Mouse (Mus musculus): ENCODE results near the gene Zfyve28. TPM values are rescaled to one million over a fixed set of nuclear protein-coding genes. Genes with fewer than 3 reads are reported as not detected.

Gene Zfyve28
- polyA plus RNA-seq, 1 experiment from 2014 or later, result 2.1 TPM

DNA sequence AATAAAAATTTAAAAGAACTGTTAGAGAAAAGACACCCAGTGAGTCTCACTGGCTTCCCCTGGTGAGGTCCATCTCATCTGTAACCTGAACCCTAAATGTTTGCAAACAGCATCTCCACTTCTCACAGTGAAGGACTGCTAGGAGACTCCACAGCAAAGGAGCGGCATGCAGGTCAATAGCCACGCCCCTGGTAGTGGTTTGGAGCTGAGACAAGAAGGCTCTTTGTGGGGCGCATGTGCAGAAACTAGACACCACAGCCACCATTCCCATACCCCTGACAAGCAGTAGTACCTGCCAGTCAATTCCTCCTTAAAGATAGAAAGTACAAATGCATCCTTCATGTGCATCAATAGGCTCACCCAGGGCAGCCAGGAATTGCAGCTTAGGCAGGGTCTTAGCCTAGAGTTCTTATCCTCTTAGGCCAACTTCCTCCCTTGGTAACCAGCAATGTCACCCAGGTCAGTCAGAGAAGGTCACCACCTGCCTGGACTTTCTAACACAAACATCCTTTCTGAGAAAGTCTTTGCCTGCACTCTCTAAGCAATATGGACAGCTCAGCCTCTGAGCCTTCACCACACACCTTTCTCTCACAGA, 4.0 kb downstream of the Zfyve28 start:
- H3K4me1 ChIP-seq, result peaks cover 31% of the 10 kb centered on the region
- WGBS, result 36% methylated on average over 3 of the region's 3 CpGs
- no peak overlapping the region for H3K4me2 ChIP-seq
- peaks cover 50% of the 10 kb centered on the region for H3K27me3 ChIP-seq
- no peaks in the 10 kb centered on the region for H3K36me3 ChIP-seq (replicated peaks)
- no peak overlapping the region for H3K9ac ChIP-seq
- no peaks in the 10 kb centered on the region for H3K9me3 ChIP-seq
- no peak overlapping the region for H3K4me3 ChIP-seq (replicated peaks)
- no peak for ATAC-seq (ENCODE audit: low FRiP score)
- H3K27ac ChIP-seq, result no peak overlapping the region

DNA sequence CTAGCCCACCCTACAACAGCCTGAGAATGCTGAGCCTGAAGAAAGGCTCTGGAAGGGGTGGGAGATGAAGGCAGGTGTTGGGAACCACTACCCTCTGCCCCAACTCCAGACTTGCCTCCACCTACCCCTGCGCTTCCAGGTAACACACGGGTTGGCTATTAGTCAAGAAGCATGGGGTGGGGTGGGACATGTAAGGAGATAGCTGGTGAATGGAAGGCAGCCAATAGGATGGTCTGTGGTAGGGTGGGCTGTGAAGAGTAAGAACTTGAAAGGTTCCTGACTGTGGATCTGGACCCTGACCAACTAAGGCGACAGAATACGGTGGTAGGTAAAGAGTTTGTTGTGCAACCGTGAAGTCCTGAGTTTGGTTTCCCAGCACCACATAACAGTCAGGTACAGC, 4.9 kb downstream of the Zfyve28 start:
- Histone ChIP-seq H3K4me3 (replicated peaks) (no peak overlapping the region), H3K9ac (no peak overlapping the region), H3K9me3 (no peaks in the 10 kb centered on the region), H3K36me3 (replicated peaks) (no peaks in the 10 kb centered on the region), H3K4me1 (peaks cover 25% of the 10 kb centered on the region), H3K27me3 (peaks cover 42% of the 10 kb centered on the region), H3K27ac (no peak overlapping the region), H3K4me2 (no peak overlapping the region)
- 79% methylated on average over 5 of the region's 5 CpGs for WGBS
- ATAC-seq (ENCODE audit: low FRiP score), result no peak

DNA sequence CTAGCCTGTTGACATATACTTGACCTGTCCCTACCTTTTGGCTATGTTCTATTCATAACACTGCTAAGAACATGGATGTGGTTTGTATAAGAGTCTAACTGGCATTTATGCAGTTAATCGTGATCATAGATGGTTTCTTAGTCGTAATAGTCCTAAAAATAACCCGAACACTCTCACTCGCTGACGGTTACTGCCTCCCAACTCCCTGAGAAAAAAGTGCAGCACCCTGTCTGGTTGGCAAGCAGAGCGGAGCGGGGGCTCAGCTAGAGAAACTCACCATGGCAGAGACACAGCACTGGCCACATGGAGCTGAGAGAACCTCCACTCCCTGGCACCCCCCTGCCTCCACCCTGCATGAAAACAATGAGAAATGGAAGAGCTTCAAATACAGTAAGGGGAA, 7.3 kb downstream of the Zfyve28 start:
- Histone ChIP-seq H3K27ac (no peak overlapping the region), H3K9me3 (no peaks in the 10 kb centered on the region), H3K4me1 (0 out of 2 replicates have a peak, but pooled peaks cover 8% of the 10 kb centered on the region), H3K27me3 (peaks cover 18% of the 10 kb centered on the region), H3K36me3 (replicated peaks) (no peaks in the 10 kb centered on the region), H3K4me3 (replicated peaks) (no peak overlapping the region), H3K9ac (no peak overlapping the region), H3K4me2 (no peak overlapping the region)
- no peak for ATAC-seq (ENCODE audit: low FRiP score)
- WGBS, result 85% methylated on average over 7 of the region's 7 CpGs

DNA sequence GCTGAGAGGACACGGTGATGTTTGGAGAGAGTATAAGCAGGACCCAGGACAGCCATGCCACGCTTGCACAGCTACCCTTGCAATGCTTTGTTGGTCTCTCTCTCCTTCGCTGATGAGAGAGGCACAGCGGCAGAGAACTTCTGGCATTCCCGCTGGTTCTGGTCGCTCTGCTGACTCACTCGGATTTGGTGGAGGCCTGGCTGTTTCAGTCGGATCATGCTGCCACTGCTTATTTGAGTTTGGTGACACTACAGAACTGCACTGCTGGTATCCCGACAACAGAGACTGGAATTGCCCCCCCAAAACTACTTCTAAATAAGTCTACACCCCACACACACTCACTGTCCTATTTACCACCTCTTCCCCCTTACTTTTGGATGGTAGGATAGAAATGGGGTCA, 9.0 kb downstream of the Zfyve28 start:
- H3K9me3 ChIP-seq, result no peaks in the 10 kb centered on the region
- no peaks in the 10 kb centered on the region for H3K36me3 ChIP-seq (replicated peaks)
- no peak overlapping the region for H3K27ac ChIP-seq
- no peak for ATAC-seq (ENCODE audit: low FRiP score)
- no peak overlapping the region for H3K4me3 ChIP-seq (replicated peaks)
- WGBS, result 90% methylated on average over 9 of the region's 9 CpGs
- no peak overlapping the region for H3K9ac ChIP-seq
- no peak overlapping the region for H3K4me2 ChIP-seq
- 0 out of 2 replicates have a peak, but pooled peaks cover 8% of the 10 kb centered on the region for H3K4me1 ChIP-seq
- H3K27me3 ChIP-seq, result peaks cover 2% of the 10 kb centered on the region

DNA sequence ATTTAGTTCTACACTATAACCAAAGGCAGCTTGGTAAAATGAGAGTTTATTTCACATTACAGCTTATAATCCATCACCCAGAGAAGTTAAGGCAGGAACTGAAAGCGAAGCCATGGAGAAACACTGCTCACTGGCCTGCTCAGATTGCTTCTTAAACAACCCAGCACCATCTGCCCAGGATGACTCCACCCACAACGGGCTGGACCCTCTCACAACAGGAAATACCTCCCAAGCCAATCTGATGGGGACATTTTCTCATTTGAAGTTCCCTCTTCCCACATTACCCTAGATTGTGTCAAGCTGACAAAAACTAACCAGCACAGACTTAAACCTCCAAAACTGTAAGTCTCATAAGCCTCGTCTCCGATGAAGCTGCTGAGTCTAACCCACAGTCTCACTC, 10.2 kb downstream of the Zfyve28 start:
- Histone ChIP-seq H3K9me3 (no peaks in the 10 kb centered on the region), H3K27ac (no peak overlapping the region), H3K4me3 (replicated peaks) (no peak overlapping the region), H3K4me1 (0 out of 2 replicates have a peak, but pooled peaks cover 7% of the 10 kb centered on the region), H3K36me3 (replicated peaks) (no peaks in the 10 kb centered on the region), H3K9ac (no peak overlapping the region), H3K27me3 (no peaks in the 10 kb centered on the region), H3K4me2 (no peak overlapping the region)
- no peak for ATAC-seq (ENCODE audit: low FRiP score)
- WGBS, result 88% methylated on average over 4 of the region's 4 CpGs

DNA sequence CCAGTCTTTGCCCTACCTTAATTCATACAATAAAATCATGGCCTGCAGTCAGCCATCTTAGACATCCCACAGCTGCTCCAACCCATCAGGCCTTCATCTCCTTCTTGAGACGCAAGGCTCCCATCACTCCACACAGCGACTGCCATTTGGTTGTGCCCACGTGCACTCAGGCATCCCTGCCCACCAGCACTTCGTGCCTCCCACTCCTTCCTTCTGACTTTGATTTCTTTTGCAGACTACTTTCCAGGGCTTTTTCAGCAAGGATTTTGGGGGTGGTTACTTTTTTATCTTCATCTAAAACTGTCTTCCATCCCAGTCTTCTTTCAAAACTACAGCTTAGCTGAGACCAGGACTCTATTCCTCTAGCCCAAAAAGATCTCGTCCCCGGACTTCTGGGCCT, 11.5 kb downstream of the Zfyve28 start:
- H3K27me3 ChIP-seq, result no peaks in the 10 kb centered on the region
- H3K27ac ChIP-seq, result no peak overlapping the region
- 84% methylated on average over 6 of the region's 6 CpGs for WGBS
- H3K9ac ChIP-seq, result no peak overlapping the region
- no peaks in the 10 kb centered on the region for H3K4me1 ChIP-seq
- H3K36me3 ChIP-seq (replicated peaks), result no peaks in the 10 kb centered on the region
- no peaks in the 10 kb centered on the region for H3K9me3 ChIP-seq
- H3K4me3 ChIP-seq (replicated peaks), result no peak overlapping the region
- no peak for ATAC-seq (ENCODE audit: low FRiP score)
- H3K4me2 ChIP-seq, result no peak overlapping the region

DNA sequence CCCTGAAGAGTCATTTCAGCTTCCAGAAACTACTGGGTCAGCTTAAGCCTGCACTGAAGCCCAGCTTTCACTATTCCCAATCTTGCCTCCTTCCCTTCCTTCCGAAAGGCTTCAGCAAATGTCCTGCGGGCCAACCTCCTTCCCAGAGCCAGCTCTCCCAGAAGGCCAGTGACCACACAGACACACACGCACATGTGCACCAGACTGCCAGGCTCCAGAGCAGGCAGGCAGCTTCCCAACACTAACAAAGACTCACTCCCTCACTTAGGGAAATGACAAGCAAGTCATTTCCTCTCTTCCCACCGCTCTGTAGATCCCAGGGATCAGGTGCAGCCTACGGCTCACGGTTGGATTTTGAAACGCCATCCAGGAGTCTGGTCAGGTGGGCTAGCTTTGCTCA, 12.1 kb downstream of the Zfyve28 start:
- WGBS, result 91% methylated on average over 7 of the region's 7 CpGs
- Histone ChIP-seq H3K4me1 (no peaks in the 10 kb centered on the region), H3K27ac (no peak overlapping the region), H3K9ac (no peak overlapping the region), H3K4me3 (replicated peaks) (no peak overlapping the region), H3K4me2 (no peak overlapping the region), H3K36me3 (replicated peaks) (no peaks in the 10 kb centered on the region), H3K27me3 (no peaks in the 10 kb centered on the region), H3K9me3 (no peaks in the 10 kb centered on the region)
- ATAC-seq (ENCODE audit: low FRiP score), result no peak

DNA sequence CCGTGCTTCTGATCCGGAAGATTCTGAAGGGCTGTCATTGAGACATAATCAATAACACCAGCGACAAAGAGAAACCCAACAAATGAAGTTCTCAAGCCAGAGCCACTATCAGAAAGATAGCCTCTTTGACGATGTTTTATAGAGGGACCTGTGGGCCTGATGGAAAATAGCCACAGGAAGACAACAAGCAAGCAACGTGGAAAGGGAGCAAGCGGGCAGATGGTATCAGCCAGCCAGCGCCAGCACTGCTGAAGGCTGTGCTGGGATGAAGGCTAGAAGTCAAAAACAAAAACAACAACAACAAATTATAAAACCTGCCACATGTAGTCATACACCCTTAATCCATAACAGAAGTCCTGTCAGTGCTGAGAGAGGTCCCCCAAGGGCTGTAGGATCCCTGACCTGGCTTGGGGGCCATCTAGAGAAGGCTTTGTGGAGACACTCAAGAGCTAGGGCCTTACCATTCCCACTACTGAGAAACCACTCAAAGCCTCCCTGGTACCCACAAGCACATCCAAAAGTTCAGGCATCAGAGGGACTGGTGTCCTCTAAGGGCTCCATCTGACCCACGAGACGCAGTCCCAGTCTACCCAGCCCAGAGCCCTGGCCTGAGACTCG, 13.5 kb downstream of the Zfyve28 start:
- ATAC-seq (ENCODE audit: low FRiP score), result no peak
- no peaks in the 10 kb centered on the region for H3K36me3 ChIP-seq (replicated peaks)
- 94% methylated on average over 10 of the region's 10 CpGs for WGBS
- no peak overlapping the region for H3K9ac ChIP-seq
- H3K27ac ChIP-seq, result no peak overlapping the region
- H3K4me1 ChIP-seq, result no peaks in the 10 kb centered on the region
- H3K4me3 ChIP-seq (replicated peaks), result no peak overlapping the region
- H3K4me2 ChIP-seq, result no peak overlapping the region
- H3K9me3 ChIP-seq, result no peaks in the 10 kb centered on the region
- no peaks in the 10 kb centered on the region for H3K27me3 ChIP-seq

DNA sequence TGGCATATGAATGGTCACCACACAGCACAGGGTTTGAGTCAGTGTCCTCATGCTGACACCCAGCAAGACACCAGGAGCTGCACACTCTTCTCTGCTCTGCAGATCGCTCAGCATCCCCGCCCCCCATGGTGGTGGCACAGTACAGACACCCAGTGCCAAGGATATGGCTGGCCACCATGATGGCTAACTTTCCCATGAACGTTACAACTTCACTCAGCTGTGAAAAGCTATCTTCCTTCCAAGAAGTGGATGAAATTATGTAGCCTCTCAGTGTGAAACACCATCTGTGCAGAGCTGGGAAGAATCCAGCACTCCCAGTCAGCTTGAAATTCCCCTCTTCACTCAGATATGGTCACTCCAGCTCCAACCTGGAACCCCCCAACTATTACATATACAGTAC, 14.0 kb downstream of the Zfyve28 start:
- H3K27ac ChIP-seq, result no peak overlapping the region
- 82% methylated on average over 3 of the region's 3 CpGs for WGBS
- H3K27me3 ChIP-seq, result no peaks in the 10 kb centered on the region
- no peak overlapping the region for H3K9ac ChIP-seq
- no peak overlapping the region for H3K4me3 ChIP-seq (replicated peaks)
- no peaks in the 10 kb centered on the region for H3K36me3 ChIP-seq (replicated peaks)
- H3K4me2 ChIP-seq, result no peak overlapping the region
- H3K9me3 ChIP-seq, result no peaks in the 10 kb centered on the region
- no peaks in the 10 kb centered on the region for H3K4me1 ChIP-seq
- ATAC-seq (ENCODE audit: low FRiP score), result no peak

DNA sequence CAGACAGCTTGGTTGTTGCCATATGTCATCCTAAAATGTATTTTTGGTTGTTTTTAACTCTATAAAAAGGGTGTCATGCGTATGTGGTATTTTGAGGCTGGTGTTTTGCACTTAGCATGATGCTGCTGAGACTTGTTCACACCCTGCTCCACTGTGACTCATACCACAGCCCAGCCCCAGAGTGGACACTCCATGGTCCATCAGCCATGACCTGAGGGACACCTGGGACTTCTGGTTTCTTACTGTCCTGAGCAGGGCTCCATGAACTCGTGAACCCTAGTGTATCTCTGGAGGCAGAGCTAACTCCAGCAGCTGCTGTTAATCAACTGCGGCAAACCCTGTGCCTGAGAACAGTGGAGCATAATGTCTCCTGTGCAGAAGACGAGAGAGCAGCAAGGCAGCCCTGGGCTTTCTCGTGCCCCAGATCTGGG, 15.0 kb downstream of the Zfyve28 start:
- Histone ChIP-seq H3K36me3 (replicated peaks) (no peaks in the 10 kb centered on the region), H3K27ac (no peak overlapping the region), H3K9me3 (no peaks in the 10 kb centered on the region), H3K27me3 (no peaks in the 10 kb centered on the region), H3K4me2 (no peak overlapping the region), H3K4me1 (no peaks in the 10 kb centered on the region), H3K4me3 (replicated peaks) (no peak overlapping the region), H3K9ac (no peak overlapping the region)
- WGBS, result 73% methylated on average over 5 of the region's 5 CpGs
- ATAC-seq (ENCODE audit: low FRiP score), result no peak

DNA sequence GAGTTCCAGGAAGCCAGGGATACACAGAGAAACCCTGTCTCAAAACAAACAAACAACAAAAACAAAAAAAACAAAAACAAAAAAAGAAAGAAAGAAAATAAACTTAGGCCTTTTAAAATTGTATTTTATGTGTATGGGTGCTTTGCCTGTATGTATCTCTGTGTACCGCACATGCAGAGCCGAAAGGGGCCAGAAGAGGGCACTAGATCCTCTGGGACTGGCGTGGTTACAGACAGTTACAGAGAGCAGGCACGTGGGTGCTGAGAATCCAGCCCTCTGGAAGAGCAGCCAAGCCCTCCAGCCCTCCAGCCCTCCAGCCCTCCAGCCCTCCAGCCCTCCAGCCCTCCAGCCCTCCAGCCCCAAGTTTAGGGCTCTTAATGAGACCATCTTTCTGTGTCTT, 16.5 kb downstream of the Zfyve28 start:
- ATAC-seq (ENCODE audit: low FRiP score), result no peak
- 31% methylated on average over 4 of the region's 4 CpGs for WGBS
- Histone ChIP-seq H3K9ac (no peak overlapping the region), H3K36me3 (replicated peaks) (no peaks in the 10 kb centered on the region), H3K4me3 (replicated peaks) (no peak overlapping the region), H3K4me1 (no peaks in the 10 kb centered on the region), H3K27ac (no peak overlapping the region), H3K27me3 (no peaks in the 10 kb centered on the region), H3K9me3 (no peaks in the 10 kb centered on the region), H3K4me2 (no peak overlapping the region)

DNA sequence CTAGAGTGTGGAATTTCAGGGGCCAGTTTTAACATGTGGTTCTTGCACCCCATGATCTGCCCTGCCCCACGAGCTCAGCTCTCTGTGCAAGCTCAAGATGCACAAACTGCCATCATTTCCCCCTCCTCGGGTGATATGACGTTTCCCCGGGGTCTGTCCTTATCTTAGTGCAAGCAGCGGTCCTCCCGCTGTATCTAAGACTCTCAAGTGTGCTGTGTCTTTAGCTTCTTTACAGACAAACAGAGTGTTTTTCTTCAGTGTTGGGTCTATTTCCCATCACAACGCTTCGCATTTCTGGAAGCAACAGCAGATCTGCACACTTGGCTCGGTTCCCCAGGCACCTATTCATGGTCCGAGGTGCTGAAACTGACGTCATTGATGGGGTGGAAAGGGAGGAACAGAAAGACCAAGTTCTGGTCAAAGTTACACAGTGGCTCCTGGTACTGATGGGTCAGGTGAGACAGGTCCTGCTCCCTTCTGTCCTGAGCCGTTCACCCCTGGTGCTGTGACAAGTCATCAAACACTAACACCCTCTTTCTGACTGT, 18.3 kb downstream of the Zfyve28 start:
- Histone ChIP-seq H3K4me3 (replicated peaks) (no peak overlapping the region), H3K4me2 (no peak overlapping the region), H3K27me3 (no peaks in the 10 kb centered on the region), H3K9ac (no peak overlapping the region), H3K4me1 (no peaks in the 10 kb centered on the region), H3K27ac (no peak overlapping the region), H3K9me3 (no peaks in the 10 kb centered on the region), H3K36me3 (replicated peaks) (no peaks in the 10 kb centered on the region)
- 75% methylated on average over 12 of the region's 12 CpGs for WGBS
- ATAC-seq (ENCODE audit: low FRiP score), result no peak

Data from forebrain, embryonic 12.5 days (tissue).